Mouse (Mus musculus): ENCODE measurements around the gene Cyp3a57. TPM values are rescaled to one million over a fixed set of nuclear protein-coding genes. Genes with fewer than 3 reads are reported as not detected.
"Not testable (repeated sequence)": the region's sequence is repeated elsewhere in the genome, so short reads cannot be mapped to it uniquely, and the experiment has no call there.

Cyp3a57 gene
- polyA plus RNA-seq, 1 experiment from 2014 or later: not detected

DNA sequence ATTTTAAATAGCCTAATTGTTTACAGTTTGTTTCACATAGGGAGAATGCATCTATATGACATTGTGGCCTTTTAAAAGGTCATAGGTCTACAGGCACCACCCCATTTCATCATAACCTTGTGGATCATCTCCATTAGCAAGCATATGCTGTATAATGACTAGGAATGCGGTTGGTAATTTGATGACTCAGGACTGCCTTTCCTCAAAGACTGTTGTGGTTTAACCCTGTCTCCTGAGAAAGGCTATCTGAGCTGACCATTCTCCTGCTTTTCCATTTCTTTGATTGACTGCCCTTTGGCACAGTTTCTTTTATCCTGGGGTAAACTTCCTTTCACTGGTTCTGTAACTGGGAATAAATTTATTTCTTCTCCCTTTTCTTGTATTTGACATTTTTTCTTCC, 8.0 kb downstream of the Cyp3a57 start:
- H3K27ac ChIP-seq: no peak overlapping the region
- H3K27me3 ChIP-seq (ENCODE audit: control insufficient read depth, insufficient read depth, low read length): no peaks in the 10 kb centered on the region
- H3K36me3 ChIP-seq (replicated peaks; ENCODE audit: control insufficient read depth, insufficient read depth): no peaks in the 10 kb centered on the region
- H3K9me3 ChIP-seq (ENCODE audit: control insufficient read depth, low read length): 0 out of 2 replicates have a peak, but pooled peaks cover 7% of the 10 kb centered on the region
- 97% methylated on average over 1 of the region's 1 CpGs for WGBS
- no peak for ATAC-seq (ENCODE audit: low FRiP score)
- no peak for DNase-seq (ENCODE audit: low spot score)
- no peak overlapping the region for H3K9ac ChIP-seq
- H3K4me2 ChIP-seq (replicated peaks): no peak overlapping the region
- H3K4me3 ChIP-seq (replicated peaks; ENCODE audit: low read length): no peak overlapping the region
- H3K4me1 ChIP-seq (replicated peaks; ENCODE audit: control insufficient read depth, insufficient read depth, low read length): no peaks in the 10 kb centered on the region

DNA sequence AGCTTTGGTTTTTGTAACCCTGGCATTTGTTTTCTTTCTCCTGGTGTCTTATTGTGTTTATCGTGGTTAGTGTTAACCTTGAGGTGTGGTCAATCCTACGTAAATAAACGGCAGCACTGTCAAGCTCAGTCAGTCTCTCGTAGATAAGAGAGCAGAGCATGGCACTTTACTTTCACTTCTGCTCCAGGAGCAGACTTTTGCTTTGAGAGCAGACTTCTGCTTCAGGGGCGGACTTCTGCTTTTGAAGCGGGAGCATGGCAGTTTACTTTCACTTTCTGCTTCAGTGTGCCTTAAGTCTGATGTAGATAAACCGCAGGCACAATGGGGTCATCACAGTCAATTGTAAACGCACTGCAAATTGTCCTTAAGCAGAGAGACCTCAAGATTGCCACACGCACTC, 70.3 kb downstream of the Cyp3a57 start:
- WGBS: 88% methylated on average over 9 of the region's 9 CpGs

DNA sequence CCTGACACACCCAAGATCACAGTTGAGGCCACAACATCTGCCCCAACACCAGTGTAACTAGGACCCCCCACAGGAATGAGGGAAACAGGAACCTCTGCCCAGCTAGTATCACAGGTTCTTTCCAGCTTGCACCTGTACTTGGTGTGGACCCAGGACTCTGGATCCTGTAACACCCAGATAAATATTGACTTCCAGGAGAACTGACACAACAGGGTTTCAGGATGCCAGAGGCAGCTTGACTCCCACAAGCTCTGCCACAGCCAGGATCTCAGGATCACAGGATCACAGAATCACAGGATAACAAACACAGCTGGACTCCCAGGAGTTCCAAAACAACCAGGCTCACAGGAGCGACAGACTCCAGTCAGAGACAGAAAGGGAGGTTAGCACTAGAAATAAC, 77.2 kb downstream of the Cyp3a57 start:
- peaks cover 20% of the 10 kb centered on the region for H3K9me3 ChIP-seq (ENCODE audit: control insufficient read depth, low read length)
- no peak overlapping the region for H3K9ac ChIP-seq
- no peak overlapping the region for H3K4me3 ChIP-seq (replicated peaks; ENCODE audit: low read length)
- ATAC-seq (ENCODE audit: low FRiP score) (no peak), DNase-seq (ENCODE audit: low spot score) (no peak)
- WGBS: 72% methylated on average over 1 of the region's 1 CpGs
- H3K4me2 ChIP-seq (replicated peaks): no peak overlapping the region
- H3K36me3 ChIP-seq (replicated peaks; ENCODE audit: control insufficient read depth, insufficient read depth): no peaks in the 10 kb centered on the region
- no peaks in the 10 kb centered on the region for H3K4me1 ChIP-seq (replicated peaks; ENCODE audit: control insufficient read depth, insufficient read depth, low read length)
- no peak overlapping the region for H3K27ac ChIP-seq
- no peaks in the 10 kb centered on the region for H3K27me3 ChIP-seq (ENCODE audit: control insufficient read depth, insufficient read depth, low read length)

More for the DNA sequence above, 70.3 kb downstream of the Cyp3a57 start:
- not testable (repeated sequence) for H3K36me3 ChIP-seq (replicated peaks; ENCODE audit: control insufficient read depth, insufficient read depth); H3K27ac ChIP-seq; H3K27me3 ChIP-seq (ENCODE audit: control insufficient read depth, insufficient read depth, low read length); H3K4me1 ChIP-seq (replicated peaks; ENCODE audit: control insufficient read depth, insufficient read depth, low read length); H3K4me2 ChIP-seq (replicated peaks); H3K9ac ChIP-seq; DNase-seq (ENCODE audit: low spot score); H3K4me3 ChIP-seq (replicated peaks; ENCODE audit: low read length); ATAC-seq (ENCODE audit: low FRiP score)
- H3K9me3 ChIP-seq (ENCODE audit: control insufficient read depth, low read length): peaks cover 47% of the 10 kb centered on the region

DNA sequence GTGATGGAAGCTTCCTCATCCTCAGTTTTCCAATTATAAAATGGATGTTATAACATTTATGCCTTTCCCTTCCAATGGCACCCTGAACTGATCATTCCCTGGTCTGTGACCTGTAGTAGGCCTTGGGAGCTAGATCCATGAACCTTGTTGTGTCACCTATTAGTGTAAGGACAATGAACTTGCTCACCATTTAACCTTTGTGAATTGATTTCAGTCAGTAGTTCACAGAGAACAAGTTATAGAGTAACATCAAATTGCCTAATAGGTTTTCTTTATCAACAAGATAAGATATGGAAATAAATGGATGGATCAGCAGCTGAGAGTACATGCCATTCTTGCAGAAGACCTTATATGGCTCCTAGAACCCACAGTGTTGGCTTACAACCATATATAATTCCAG, 85.9 kb downstream of the Cyp3a57 start:
- Histone ChIP-seq H3K27me3 (ENCODE audit: control insufficient read depth, insufficient read depth, low read length) (no peaks in the 10 kb centered on the region), H3K9me3 (ENCODE audit: control insufficient read depth, low read length) (peaks cover 27% of the 10 kb centered on the region), H3K4me1 (replicated peaks; ENCODE audit: control insufficient read depth, insufficient read depth, low read length) (no peaks in the 10 kb centered on the region), H3K9ac (no peak overlapping the region), H3K4me3 (replicated peaks; ENCODE audit: low read length) (no peak overlapping the region), H3K27ac (no peak overlapping the region), H3K4me2 (replicated peaks) (no peak overlapping the region), H3K36me3 (replicated peaks; ENCODE audit: control insufficient read depth, insufficient read depth) (no peaks in the 10 kb centered on the region)
- no peak for DNase-seq (ENCODE audit: low spot score)
- no peak for ATAC-seq (ENCODE audit: low FRiP score)

DNA sequence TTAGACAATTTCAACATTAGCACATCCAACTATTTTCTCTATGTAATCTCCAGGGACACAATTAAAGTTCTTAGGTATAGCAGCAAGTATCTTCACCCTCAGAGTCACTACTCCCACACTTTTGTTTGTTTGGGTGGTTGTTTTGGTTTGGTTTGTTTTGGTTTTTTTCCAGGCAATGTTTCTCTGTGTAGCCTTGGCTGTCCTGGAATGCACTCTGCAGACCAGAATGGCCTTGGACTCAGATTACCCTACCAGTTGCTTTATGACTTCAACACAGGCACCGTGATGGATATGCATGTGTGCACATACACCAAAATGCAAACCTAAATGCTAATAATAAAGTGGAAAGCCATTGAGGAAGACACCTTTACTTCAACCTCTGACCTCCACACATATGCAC, 88.6 kb downstream of the Cyp3a57 start:
- Histone ChIP-seq H3K4me2 (replicated peaks) (no peak overlapping the region), H3K9me3 (ENCODE audit: control insufficient read depth, low read length) (peaks cover 22% of the 10 kb centered on the region)
- no peak for DNase-seq (ENCODE audit: low spot score)

More for the DNA sequence above, 88.6 kb downstream of the Cyp3a57 start:
- H3K36me3 ChIP-seq (replicated peaks; ENCODE audit: control insufficient read depth, insufficient read depth): no peaks in the 10 kb centered on the region
- H3K9ac ChIP-seq: no peak overlapping the region
- no peaks in the 10 kb centered on the region for H3K27me3 ChIP-seq (ENCODE audit: control insufficient read depth, insufficient read depth, low read length)
- ATAC-seq (ENCODE audit: low FRiP score): no peak
- WGBS: 63% methylated on average over 1 of the region's 1 CpGs
- H3K4me1 ChIP-seq (replicated peaks; ENCODE audit: control insufficient read depth, insufficient read depth, low read length): no peaks in the 10 kb centered on the region
- no peak overlapping the region for H3K27ac ChIP-seq
- H3K4me3 ChIP-seq (replicated peaks; ENCODE audit: low read length): no peak overlapping the region

Other genes with a start within 250 kb of the Cyp3a57 start
- gene Arpc1b, start 231.1 kb upstream of the Cyp3a57 start, polyA plus RNA-seq (2014; fragmentation: Nextera tagmentation; extraction: Ambion mirVana): 44.2 and 51.8 TPM in 2 replicates
- gene Pdap1, start 205.0 kb upstream of the Cyp3a57 start, polyA plus RNA-seq (2014; fragmentation: Nextera tagmentation; extraction: Ambion mirVana): 95.5 and 96.3 TPM in 2 replicates
- gene Bud31, start 204.9 kb upstream of the Cyp3a57 start, polyA plus RNA-seq (2014; fragmentation: Nextera tagmentation; extraction: Ambion mirVana): 177 and 188 TPM in 2 replicates
- 17.5 and 18.2 TPM in 2 replicates for gene Ptcd1, start 178.2 kb upstream of the Cyp3a57 start, polyA plus RNA-seq (2014; fragmentation: Nextera tagmentation; extraction: Ambion mirVana)
- gene Cpsf4, start 178.1 kb upstream of the Cyp3a57 start, polyA plus RNA-seq (2014; fragmentation: Nextera tagmentation; extraction: Ambion mirVana): 27.7 and 29.3 TPM in 2 replicates
- 561 and 664 TPM in 2 replicates for gene Atp5j2, start 153.2 kb upstream of the Cyp3a57 start, polyA plus RNA-seq (2014; fragmentation: Nextera tagmentation; extraction: Ambion mirVana)
- 12.3 and 13.9 TPM in 2 replicates for gene Zkscan14, start 143.4 kb upstream of the Cyp3a57 start, polyA plus RNA-seq (2014; fragmentation: Nextera tagmentation; extraction: Ambion mirVana)
- gene Zkscan5, start 140.7 kb upstream of the Cyp3a57 start, polyA plus RNA-seq (2014; fragmentation: Nextera tagmentation; extraction: Ambion mirVana): 12.0 and 15.6 TPM in 2 replicates
- 40.1 and 42.0 TPM in 2 replicates for gene Zfp655, start 113.6 kb upstream of the Cyp3a57 start, polyA plus RNA-seq (2014; fragmentation: Nextera tagmentation; extraction: Ambion mirVana)
- gene Zscan25, start 64.8 kb upstream of the Cyp3a57 start, polyA plus RNA-seq (2014; fragmentation: Nextera tagmentation; extraction: Ambion mirVana): 0.54 and 1.1 TPM in 2 replicates
- gene Cyp3a16, start 124.4 kb downstream of the Cyp3a57 start, polyA plus RNA-seq (2014; fragmentation: Nextera tagmentation; extraction: Ambion mirVana): not detected in 2 replicates
- not detected in 2 replicates for gene Cyp3a41b, start 239.5 kb downstream of the Cyp3a57 start, polyA plus RNA-seq (2014; fragmentation: Nextera tagmentation; extraction: Ambion mirVana)

Data from hindbrain, embryonic 14.5 days (tissue).